Mouse (Mus musculus) spleen, adult 12 weeks (tissue): ENCODE data around the gene Acot4.
"Not testable (repeated sequence)": the region's sequence is repeated elsewhere in the genome, so short reads cannot be mapped to it uniquely, and the experiment has no call there.

ENCODE experiments used
- DNase-seq: peaks from one replicate; pipeline ENCODE4 v3.0.0; 2022; ENCODE audit warnings: low spot score

Acot4 gene

DNA sequence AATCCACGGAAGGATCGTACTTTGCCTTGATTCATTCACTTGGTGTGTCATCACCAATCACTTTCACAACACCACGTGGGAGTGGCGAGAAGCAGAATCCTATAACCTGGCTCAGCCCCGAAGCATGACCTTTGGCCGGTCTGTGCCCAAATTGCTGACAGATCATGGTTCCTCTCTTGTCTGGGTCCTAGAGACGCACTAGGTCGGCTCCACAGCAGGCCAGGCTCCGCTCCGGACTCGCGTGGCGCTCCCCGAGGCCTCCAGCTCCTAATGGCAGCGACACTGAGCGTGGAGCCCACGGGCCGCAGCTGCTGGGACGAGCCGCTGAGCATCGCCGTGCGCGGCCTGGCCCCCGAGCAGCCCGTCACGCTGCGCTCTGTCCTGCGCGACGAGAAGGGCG lies at the start of gene Acot4:
TSS of gene Acot4 (plus strand) at position 139 of the 400 bp plus-strand sequence.
- not testable (repeated sequence) for DNase-seq

DNA sequence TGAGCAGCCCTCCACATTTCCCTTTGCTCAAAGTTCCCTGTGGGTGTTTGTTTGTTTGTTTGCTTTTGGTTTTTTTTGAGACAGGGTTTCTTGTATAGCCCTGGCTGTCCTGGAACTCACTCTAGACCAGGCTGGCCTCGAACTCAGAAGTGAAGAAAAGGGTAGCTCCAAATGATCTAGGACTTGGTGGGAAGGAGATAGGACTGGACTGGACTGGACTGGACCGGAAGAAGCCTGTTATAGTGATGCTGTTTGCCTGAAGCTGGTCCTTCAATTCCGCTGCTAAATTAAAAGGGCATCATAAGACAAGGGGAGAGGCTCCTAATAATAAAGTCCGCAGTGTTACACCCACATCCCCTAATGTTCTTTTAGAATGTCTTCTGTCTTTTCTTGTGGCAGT lies 49.7 kb upstream of the Acot4 start:
- DNase-seq, result no peak

DNA sequence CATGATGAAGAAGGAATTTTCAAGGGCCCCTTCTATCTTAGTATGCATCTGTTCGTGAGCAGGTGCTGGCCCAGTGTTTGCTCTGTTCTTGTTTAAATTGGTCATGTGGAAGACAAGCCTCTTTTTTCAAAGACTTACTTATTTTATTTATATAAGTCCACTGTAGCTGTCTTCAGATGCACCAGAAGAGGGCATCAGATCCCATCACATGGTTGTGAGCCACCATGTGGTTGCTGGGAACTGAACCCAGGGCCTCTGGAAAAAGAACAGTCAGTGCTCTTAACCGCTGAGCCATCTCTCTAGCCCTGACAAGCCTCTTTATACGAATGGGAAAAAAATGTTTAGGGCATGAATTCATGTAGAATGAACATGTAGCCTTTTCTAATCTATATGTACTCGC lies 48.8 kb upstream of the Acot4 start:
- DNase-seq, result no peak

DNA sequence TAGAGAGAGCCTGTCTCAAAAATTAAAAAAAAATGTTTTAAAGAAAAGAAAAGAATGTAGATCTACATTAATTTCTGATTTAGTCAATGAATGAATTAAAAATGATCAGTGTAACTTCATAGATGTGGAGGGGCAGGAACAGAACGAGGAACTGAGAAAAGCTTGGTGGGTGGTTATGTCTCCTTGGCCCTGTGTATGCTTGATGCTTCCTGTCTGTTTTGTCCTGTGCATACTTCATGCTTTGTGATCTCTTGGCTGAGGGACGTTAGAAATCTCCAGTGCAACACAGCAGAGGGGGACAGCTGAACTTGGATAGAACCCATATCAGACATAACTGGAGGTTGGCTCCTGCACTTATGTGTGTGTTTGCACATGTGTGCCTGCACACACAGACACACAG lies 41.0 kb upstream of the Acot4 start:
- DNase-seq, result no peak

DNA sequence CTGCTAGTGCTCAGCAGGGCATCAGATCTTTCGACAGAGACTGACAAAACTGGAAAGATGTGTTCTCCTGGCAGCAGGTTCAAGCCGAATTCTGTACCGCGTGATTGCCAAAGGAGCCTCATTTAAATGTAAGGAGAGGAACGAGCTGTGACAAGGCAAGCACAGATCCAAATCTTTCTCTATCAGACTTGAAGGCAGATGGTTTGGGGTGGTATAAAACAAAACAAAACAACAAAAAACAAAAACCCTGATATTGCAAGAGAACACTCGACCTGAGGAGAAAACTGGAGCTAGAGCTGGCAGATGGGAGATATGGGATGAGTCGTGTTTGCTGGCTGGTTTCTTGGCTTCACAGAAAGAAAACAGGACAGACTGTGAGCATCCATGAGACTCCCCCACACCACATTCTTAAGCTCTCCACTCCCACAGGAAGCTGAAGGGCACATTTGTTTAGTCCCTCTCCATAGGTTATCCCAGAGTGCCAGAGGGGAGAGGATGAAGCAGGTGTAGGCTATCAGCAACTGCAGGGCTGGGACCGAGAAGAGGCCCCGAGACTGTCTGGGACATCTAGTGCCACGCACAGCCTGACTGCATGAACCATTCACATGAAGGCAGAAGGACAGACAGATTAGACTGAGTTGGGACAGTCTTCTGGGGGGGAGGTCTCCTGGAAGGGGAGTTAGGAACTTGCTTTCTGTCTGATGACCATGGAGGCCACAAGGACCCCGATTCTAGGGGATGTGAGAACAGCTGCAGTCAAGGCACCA lies 39.7 kb upstream of the Acot4 start:
- no peak for DNase-seq

DNA sequence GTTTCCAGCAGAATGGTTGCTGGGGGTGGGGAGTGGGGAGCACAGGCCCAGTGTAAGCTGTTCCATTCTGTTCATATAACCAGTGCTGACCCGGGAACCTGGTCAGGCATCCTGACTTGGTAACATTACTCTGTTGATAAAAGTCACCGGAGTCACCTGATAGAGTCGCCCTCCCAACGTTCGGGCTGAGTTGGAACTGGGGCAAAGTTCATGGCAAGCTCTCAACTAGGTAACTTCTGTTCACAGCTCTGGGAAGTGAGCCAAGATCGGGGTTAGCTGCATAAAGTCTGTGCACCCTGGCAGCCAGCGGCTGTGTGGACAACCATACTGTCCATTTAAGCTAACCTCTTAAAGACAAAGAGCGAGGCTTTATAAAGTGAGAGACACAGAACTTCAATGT lies 38.9 kb upstream of the Acot4 start:
- DNase-seq, result not testable (repeated sequence)

DNA sequence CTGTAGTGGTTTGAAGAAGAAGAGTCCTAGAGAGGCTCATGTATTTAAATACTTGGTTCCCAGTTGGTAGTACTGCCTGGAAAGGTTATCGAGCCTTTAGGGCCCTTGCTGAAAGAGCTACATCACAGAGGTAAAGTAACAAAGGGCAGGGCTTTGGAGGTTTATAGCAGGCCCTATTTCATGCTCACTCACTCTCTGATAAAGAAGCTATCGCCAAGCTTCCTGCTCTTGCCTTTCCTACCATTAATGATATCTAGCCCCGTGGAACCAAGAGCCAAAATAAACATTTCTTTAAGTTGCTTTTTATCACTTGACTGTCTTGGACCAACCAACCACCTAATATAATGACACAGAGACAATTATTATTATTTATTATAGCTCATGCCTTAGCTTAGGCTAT lies 37.8 kb upstream of the Acot4 start:
- no peak for DNase-seq

DNA sequence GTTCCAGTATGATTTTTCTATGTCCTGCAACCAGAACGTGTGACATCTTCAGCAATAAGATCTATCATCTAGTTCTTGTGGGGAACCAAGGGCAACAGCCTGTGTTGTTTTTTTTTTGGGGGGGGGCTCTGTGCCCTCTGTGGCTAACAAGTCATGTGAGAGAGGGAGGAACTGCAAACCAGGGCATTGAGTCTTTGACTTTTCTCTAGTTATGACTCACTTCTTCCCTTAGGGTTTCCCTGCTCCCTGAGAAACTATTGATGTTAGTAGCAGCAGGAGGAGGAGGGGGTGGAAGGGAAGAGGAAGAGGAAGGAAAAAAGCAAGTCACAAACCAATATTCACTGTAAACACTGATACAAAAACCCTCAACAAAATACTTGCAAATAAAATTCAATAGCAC lies 34.3 kb upstream of the Acot4 start:
- no peak for DNase-seq

DNA sequence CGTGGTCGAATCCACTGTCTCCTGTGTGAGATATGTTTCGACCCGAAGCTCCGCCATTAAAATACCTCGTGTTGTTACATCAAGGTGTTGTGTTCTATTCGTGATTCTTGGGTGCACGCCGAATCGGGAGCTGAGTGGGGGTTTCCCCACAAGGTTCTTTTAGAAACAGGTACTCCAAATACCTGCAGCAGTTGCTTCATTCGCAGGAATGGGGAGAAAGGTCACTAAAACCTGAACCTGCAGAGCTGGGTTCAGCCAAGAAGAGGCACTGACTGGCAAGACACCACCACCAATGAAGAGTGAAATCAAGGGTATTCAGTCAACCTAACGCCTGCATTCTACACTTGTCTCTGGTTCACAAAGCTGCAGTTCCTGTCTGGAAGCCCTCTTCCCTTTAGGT lies 29.9 kb upstream of the Acot4 start:
- no peak for DNase-seq

DNA sequence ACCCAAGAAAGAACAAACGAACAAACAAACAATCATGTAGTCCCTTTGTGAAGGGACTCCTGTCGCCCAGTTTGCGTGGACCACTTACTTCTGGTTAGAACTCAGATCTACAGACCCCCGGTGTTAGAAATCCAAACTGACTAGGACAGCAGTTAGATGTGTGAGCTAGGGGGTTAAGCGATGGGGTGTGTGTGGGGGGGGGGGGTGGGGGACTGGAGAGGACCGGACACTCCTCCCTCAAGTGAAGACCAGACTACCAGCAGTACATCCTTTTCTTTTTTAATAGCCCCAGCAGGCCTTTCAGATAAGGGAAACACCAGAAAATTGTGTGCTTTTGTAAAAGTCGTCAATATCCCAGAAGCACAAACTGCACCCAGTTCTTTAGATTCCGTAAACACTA lies 29.4 kb upstream of the Acot4 start:
- no peak for DNase-seq

DNA sequence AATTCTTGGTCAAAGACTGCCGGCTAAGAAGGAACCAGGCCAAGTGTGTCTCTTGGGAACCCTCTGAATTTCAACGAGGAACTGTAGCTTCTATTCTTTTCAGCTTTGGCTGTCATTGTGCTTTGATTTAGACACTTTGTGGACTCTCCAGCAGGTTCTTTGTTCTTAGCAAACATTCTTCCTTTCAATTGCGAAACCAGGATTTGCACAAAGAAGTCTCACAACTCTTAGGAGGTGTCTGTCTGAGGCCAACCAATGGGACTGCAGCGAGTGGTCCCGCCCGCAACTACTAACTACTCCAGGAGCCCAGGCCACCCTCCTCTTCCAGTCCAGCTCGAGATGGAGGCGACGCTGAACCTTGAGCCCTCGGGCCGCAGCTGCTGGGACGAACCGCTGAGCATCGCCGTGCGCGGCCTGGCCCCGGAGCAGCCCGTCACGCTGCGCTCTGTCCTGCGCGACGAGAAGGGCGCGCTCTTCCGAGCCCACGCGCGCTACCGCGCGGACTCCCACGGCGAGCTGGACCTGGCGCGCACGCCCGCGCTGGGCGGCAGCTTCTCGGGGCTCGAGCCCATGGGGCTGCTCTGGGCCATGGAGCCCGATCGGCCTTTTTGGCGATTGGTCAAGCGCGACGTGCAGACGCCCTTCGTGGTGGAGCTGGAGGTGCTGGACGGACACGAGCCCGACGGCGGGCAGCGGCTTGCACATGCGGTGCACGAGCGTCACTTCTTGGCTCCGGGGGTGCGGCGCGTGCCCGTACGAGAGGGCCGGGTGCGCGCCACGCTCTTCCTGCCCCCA lies 28.8 kb upstream of the Acot4 start, which contains the start of gene Acot1:
TSS of gene Acot1 (plus strand) at position 320 of the 795 bp plus-strand sequence.
- DNase-seq, result not testable (repeated sequence)

DNA sequence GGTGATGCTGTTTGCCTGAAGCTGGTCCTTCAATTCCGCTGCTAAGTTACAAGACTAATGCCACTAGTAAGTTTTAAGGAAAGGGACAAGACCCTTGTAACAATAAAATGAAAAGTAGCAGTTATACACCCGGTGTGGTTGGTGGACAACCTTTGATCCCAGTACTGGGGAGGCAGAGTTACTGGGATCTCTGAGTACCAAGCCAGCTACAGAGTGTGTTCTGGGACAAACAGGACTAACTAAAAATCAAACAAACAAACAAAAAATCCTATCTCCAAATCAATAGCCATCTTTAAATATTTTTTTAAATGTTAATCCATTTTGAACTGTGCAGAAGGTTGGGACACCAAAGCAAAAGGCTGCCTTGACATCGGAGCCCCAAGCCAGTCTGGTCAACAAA lies 28.0 kb upstream of the Acot4 start:
- DNase-seq, result no peak

DNA sequence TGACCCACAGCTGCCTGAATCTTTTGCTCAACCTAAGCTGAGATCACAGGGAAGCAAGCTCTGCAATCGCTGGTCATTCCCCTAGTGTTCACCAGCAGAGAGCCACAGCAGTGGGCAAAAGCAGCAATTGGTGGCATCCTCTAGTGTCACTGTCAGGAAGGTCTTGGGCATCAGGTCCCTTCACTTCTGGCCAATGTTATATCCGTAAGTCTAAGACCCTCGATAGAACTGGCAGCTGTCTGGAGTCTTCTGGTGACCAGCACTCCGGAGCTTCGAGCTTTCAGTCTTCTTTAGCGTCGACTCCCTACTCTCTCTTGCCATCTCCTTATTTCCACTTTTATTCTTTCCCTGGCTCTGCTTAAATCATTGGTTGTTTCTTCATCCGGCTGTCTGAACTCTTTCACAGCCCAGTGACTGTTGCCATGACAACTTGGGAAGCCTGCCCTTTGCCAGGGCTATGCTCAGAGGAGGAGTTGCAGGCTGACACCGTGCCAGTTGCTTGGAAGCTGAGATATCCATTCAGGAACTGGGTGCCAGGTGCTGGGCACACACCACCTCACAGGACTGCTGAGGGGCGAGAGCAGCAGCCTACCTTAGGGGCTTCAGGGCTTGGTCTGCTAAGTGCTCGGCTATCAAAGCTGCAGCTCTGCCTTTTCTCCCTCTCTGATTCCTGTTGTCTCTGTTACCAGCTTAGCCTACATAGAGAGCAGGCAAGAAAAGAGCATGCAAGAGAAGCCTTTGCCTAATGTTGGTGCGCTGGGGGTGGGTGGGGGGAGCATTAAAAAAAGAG lies 26.7 kb upstream of the Acot4 start:
- no peak for DNase-seq

DNA sequence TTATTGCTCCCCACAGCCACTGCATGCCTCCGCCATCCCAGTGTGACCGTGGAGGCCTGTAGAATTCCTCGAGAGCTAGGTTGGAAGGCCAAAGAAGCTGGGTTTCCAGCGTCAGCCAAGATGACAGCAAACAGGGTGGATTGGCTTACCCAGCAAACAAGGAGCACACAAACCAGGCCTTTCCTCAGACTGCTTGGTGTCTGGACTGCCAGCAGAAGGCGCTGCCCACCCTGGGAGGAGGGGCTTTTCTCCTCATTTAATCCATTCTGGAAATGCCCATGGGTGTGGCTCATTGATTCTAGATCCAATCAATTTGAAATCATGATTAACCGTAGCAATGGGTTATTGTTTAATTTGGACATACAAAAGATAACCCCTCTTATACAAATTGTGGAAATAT lies 25.0 kb upstream of the Acot4 start:
- DNase-seq, result no peak

DNA sequence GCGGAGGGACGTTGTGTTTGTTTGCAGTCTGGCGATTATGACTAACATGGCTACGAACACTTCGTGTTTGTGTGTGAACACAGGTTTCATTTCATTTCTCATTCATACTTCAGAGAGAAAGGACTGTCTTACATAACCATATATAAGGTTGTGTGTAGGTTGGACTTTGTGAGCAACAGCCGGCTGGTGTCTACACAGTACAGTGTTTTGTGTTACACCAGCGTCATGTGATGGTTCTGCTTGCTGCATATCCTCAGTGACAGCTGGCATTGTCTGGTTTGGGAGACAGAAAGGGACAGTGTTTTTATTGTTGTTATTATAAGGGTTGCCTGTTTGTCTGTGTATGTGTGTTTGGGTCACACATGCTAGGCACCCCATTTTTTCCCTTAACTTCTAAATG lies 24.5 kb upstream of the Acot4 start:
- DNase-seq, result no peak

DNA sequence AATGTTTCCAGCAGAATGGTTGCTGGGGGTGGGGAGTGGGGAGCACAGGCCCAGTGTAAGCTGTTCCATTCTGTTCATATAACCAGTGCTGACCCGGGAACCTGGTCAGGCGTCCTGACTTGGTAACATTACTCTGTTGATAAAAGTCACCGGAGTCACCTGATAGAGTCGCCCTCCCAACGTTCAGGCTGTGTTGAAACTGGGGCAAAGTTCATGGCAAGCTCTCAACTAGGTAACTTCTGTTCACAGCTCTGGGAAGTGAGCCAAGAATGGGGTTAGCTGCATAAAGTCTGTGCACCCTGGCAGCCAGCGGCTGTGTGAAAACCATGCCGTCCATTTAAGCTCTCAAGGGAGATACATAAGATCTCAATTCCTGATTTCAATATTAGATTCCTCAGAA lies 17.7 kb upstream of the Acot4 start:
- DNase-seq, result not testable (repeated sequence)

DNA sequence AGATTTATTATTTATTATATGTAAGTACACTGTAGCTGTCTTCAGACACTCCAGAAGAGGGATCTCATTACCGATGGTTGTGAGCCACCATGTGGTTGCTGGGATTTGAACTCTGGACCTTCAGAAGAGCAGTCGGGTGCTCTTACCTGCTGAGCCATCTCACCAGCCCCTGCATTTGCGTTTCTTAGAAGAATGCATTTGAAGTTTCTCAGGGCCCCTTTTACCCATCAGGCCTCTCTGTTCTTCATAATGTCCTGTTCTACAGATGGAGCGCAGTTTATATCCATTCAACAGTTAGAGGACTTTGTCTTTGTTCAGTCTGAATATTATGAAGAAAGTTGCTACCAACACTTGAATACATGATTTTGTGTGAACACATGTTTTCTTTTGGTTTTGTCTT lies 15.9 kb upstream of the Acot4 start:
- not testable (repeated sequence) for DNase-seq

DNA sequence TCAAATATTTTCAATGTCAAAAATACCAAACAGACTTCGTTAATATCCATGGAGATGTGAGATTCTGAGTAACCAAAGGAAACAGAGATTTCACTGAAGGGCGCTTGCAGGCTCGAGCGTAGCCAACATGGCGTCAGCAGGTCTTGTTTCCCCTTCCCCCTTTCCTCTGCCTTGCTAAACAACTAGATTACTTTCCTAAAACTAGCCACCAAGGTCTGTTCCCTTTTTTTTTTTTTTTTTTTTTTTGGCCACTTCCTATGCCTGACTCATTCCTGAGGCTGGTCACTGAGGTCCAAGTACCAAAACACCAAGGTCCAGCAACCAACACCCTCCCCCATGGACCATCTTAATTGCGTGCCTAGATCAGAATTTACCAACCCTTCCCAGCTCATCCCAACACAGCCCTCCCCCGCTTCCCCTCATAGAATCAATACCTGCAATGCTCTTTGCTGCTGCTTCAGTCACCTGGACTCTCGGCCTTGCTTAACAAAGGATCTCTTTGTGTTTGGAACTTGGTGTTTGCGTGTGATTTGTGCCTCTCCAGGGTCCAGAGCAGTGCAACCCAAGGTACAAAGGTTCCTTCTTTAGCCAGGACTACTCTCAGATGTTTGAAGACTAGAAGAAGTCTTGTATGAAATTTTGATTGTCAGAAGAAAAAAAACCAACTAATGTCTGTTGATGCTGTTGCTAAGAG lies 15.0 kb upstream of the Acot4 start:
- no peak for DNase-seq

DNA sequence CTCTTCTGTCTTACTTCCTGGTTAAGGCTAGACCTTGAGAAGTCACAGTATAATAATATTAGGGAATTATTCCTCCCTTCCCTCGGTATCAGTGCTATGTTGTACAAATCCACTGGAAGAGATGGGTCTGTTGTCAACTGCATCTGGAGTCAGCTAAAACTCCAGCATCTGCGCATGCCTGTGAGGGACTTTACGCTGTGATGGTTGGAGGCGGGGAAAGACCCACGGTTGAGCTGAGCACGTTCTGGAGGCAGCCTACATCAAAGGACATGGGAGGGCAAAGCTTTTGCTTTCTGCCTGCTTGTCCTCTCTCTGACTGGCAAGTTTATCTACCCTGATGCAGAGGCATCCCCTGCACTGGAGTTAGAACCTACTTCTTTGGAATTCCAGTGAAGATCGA lies 12.3 kb upstream of the Acot4 start:
- no peak for DNase-seq

DNA sequence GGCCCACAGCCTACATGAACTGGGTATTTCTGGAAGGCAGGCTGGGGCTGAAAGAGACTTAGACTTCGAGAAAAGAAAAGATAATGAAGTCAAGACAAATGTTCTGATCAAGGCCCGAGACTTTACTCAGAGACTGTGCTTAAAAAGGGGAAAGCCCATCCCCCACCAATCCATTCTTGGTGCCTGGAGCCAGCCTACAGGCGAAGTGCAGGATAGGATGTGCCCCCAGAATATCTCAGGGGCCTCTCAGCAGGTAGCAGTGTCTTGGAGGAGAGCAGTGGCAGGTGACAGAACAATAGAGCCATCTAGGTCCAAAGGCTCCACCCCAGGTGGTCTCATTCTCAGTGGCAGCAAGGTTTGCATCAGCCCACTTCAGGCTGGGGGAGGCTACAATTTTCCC lies 9.9 kb upstream of the Acot4 start:
- not testable (repeated sequence) for DNase-seq

DNA sequence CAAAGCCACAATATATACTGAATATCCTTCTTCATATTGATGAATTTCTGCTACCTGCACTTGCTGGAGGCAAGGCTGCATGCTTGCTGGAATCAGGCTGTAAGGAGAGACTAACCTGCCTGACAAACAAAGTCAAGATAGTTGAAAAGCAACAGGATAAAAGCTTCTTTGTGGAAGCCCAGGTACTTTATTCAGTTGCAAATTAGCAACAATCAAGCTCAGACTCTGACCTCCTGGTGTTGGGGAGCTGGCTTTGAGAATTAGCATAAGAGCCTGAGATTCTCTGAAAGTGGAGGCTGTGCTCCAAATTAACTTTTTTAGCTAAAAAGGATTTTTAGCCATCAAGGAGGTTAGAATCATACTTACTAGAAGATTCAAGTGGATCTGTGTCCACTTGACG lies 9.1 kb upstream of the Acot4 start:
- DNase-seq, result not testable (repeated sequence)
